Mouse (Mus musculus): Measurements from ENCODE around the gene Nrm.

The Nrm gene

GRCm38 (mm10) chr17:35866281-35866831 lies 5.2 kb downstream of the Nrm start:
- in situ Hi-C loops (cut with MboI, MseI): loop anchor here (5.0 kb wide), 2 partner anchors 41 to 101 kb away; partner anchors contain the start of gene Abcf1

GRCm38 (mm10) chr17:35866911-35867890 lies 6.1 kb downstream of the Nrm start:
- in situ Hi-C loops (cut with MboI, MseI): loop anchor here (5.0 kb wide), 2 partner anchors 40 to 100 kb away; partner anchors contain the start of gene Abcf1

GRCm38 (mm10) chr17:35868165-35868820 lies 7.2 kb downstream of the Nrm start:
- in situ Hi-C loops (cut with MboI, MseI): loop anchor here (5.0 kb wide), 2 partner anchors 39 to 99 kb away; partner anchors contain the start of gene Abcf1

- in situ Hi-C loops (cut with MboI, MseI): loop anchor here (5.0 kb wide), 2 partner anchors 38 to 98 kb away; partner anchors contain the start of gene Abcf1
Measured at GRCm38 (mm10) chr17:35868961-35869345, 7.8 kb downstream of the Nrm start.

- in situ Hi-C loops (cut with MboI, MseI): loop anchor here (5.0 kb wide), 3 partner anchors 32 to 98 kb away; partner anchors contain the start of genes Abcf1 and Tubb5
Measured at GRCm38 (mm10) chr17:35869346-35870067, 8.4 kb downstream of the Nrm start.

GRCm38 (mm10) chr17:35870151-35870883 lies 9.2 kb downstream of the Nrm start:
- in situ Hi-C loops (cut with MboI, MseI): loop anchor here (5.0 kb wide), 1 partner anchor 33 kb away; the partner anchor contains the start of gene Tubb5

- in situ Hi-C loops (cut with MboI, MseI): loop anchor here (5.0 kb wide), 1 partner anchor 34 kb away; the partner anchor contains the start of gene Tubb5
Measured at GRCm38 (mm10) chr17:35870884-35871696, 10.0 kb downstream of the Nrm start.

GRCm38 (mm10) chr17:35873774-35874519 lies 12.8 kb downstream of the Nrm start:
- in situ Hi-C loops (cut with MboI, MseI): loop anchor here (5.0 kb wide), 1 partner anchor 37 kb away; the partner anchor contains the start of gene Tubb5

- in situ Hi-C loops (cut with MboI, MseI): loop anchor here (5.0 kb wide), 1 partner anchor 37 kb away; the partner anchor contains the start of gene Tubb5
Measured at GRCm38 (mm10) chr17:35874721-35875120, 13.6 kb downstream of the Nrm start.

- in situ Hi-C loops (cut with MboI, MseI): no loop called here
Measured at GRCm38 (mm10) chr17:35879245-35880057, 18.3 kb downstream of the Nrm start, which contains the start of gene Dhx16. Gene Dhx16, plus strand, starts transcription at chr17:35879819.

GRCm38 (mm10) chr17:35882924-35883323 lies 21.8 kb downstream of the Nrm start:
- in situ Hi-C loops (cut with MboI, MseI): no loop called here

- in situ Hi-C loops (cut with MboI, MseI): no loop called here
Measured at GRCm38 (mm10) chr17:35883777-35884176, 22.7 kb downstream of the Nrm start.

- in situ Hi-C loops (cut with MboI, MseI): no loop called here
Measured at GRCm38 (mm10) chr17:35887725-35888124, 26.6 kb downstream of the Nrm start.

- in situ Hi-C loops (cut with MboI, MseI): no loop called here
Measured at GRCm38 (mm10) chr17:35896781-35897643, 35.9 kb downstream of the Nrm start, which contains the start of gene 2310061I04Rik. Gene 2310061I04Rik, minus strand, starts transcription at chr17:35897431.

- in situ Hi-C loops (cut with MboI, MseI): no loop called here
Measured at GRCm38 (mm10) chr17:35897644-35898573, 36.8 kb downstream of the Nrm start.

All from regulatory T cell (primary cell).